Mouse (Mus musculus) cerebellum, postnatal 36 days (tissue): Measurements from ENCODE around the gene Atad2b.
A peak's percentile ranks its signal among the peaks of the same experiment; 100 is the strongest.
"Not testable (repeated sequence)": the region's sequence is repeated elsewhere in the genome, so short reads cannot be mapped to it uniquely, and the experiment has no call there.

Experiments used
- DNase-seq, 2 experiments: peaks; one replicate each; pipeline ENCODE4 v3.0.0; 2021 to 2022; ENCODE audit warnings: mixed read lengths in 2 of 2

The Atad2b gene

DNA sequence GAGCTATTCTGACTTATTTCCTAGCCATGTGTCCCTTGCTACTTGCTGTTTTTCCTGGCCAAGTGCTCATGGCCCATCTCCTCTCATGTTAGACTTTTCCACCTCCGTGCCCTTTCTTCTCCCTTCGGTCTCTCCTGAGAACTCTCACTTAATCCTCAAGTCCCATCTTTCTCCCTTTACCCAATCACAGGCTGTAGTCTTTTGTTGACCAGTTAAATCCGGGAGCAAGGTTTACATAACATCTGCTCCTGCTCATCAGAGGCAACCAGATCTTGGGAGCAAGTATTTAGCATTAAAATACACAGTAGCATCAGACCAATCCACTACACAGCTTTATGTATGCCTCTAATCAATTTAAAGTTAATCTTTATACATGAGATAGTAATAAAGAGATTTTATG, 2.7 kb upstream of the Atad2b start:
- DNase-seq, result no peak

DNA sequence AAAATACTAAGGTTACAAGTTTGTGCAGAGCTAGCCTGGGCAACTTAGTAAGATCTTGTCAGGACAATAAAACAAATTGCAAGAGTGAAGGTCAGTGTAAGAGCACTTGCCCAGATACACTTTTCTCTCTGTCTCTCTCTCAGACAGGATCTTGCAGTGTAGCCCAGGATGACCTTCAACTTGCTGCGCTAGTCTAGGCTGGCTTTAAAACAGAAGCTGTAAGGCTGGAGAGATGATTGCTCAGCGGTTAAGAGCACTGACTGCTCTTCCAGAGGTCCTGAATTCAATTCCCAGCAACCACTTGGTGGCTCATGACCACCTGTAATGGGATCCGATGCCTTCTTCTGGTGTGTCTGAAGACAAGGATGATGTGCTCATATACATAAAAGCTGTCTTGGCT, 2.2 kb upstream of the Atad2b start:
- DNase-seq, result no peak

DNA sequence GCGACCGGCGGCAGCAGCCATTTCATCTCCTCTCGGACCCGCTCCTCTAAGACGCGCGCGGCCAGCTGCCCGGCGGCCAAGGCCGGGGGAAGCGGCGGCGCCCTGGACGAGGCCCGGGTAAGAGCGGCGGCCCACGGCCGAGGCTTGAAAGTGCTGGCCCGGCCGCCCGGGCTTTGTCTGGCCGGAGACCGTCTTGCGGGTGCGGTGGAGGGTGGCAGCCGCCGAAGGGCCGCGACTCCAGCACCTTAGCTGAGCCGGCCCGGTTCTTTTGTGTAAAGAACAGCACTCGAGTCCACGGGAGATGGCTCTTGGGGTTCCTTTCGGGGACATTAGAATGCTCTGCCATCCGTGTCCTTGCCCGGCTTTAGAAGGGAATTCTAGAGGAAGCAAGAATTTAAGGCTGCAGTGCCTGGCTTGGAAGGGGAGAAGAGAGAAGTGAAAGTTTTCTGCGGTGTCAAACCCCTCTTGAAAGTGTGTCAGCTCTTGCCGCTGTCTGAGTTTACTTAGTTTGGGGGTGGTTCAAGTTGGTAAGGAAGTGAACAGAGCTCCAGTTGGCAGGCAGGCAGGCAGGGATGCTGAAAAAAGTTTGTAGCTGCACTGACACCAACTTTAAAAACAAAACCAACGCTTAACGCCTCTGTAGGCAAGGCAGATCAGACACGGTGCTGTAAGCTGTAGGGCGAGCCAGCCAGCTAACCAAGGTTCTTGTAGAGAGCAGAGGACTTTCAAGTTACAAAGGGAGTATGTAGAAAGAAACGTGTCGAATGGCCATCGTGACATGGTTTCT, 845 bp downstream of the Atad2b start:
- DNase-seq, result peak; percentile 61 to 66

DNA sequence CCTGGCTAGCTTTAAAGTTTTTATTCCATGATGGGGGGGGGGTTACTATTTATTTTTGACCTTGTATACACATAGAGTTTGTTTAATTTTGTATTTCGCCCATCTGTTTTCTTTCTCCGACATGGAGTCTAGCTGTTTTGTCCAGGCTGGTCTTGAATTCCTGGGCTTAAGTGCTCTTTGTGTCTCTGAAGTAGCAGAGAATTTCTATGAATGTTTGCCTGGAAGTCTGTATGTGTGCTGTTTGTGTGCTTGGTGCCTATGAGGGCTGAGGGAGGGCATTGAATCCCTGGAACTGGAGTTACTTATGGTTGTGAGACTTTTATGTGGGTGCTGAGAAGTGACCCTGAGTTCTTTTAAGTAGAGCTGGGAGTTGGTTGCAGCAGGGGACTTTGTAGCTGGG, 11.0 kb downstream of the Atad2b start:
- no peak for DNase-seq

DNA sequence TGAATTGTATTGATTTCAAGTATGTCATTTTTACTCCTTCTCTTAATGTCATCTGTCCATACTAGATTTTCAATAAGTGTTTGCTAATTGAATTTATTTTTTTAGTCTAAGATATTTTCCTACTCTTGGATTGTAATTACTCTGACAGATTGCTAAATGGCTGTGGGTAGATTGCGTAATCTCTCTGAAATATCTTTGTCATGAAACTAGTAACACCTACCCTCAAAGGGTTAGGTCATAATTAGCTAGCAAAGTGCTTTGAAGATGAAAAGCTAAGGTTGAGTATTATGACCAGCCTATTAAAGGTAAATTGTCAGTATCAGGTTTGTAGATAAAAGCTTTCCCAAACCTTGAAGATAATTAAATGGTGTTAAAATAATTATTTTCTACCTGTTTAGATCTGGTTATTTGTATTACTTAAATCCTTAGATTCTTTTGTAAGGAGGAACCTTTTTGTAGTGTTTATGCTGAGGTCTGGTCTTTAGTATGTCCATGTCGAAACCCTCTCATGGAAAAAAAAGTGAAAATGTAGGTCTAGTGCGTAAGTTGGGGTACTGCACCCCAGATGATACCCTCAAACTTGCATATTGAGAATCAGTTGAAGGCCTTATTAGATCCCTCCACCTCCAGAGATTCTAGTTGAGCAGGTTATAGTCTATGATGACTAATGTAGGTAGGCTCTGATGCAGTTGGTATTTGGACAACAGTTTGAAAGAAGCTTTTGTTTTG, 13.8 kb downstream of the Atad2b start:
- no peak for DNase-seq

DNA sequence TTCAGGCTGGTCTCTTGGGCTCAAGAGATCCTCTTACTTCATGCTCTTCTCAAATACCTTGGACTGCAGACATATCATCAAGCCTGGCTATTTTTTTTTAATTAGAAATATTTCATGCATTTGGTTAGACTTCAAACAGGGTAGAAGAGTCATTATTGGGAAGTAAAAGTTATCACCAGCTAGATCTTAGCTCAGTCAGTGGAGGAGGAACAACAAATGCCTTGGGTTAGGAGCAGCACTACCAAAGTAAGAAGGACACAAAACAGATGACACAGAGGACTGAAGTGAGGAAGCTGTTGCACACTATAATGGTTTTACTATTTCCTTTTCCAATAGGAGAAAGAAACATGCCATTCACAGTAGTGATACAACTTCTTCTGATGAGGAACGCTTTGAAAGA, 35.1 kb downstream of the Atad2b start:
- DNase-seq, result no peak

DNA sequence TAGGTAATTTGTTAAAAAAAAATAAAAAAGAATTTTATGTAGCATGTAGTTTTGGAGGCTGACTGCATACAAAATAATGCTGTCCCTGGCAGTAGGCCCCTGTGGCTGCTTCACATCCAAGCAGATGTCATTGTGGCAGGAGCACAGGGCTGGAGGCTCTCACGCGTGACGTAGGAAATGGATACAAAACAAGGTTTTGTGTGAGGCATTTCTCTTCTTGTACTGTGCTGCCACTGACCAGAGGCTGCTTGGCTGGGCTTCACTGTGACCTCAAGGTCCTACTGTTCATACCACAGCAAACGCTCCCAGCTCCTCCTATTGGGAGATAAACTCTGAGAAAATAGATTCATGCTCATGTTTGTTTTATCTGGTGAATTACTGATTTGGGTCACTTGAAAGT, 36.0 kb downstream of the Atad2b start:
- DNase-seq, result no peak

DNA sequence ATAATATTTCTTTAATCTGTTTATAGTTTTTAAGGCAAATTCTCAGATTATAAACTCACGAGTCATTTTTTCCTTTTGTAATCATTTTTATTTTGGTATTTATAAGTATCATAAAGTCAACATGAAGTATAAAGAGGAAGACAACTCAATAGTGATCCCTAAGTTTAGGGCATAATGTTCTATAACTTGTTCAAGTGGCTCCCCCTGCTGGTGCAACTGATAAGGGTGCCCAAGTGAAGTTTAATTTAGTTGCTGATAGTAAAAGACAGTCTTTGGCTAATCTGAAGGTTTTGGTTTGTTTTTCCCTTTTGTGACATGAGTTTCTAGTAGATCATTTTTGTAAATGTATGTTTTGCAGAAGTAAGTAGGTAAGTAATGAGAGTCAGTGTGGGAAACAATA, 55.8 kb downstream of the Atad2b start:
- peak; percentile 73 to 79 for DNase-seq

DNA sequence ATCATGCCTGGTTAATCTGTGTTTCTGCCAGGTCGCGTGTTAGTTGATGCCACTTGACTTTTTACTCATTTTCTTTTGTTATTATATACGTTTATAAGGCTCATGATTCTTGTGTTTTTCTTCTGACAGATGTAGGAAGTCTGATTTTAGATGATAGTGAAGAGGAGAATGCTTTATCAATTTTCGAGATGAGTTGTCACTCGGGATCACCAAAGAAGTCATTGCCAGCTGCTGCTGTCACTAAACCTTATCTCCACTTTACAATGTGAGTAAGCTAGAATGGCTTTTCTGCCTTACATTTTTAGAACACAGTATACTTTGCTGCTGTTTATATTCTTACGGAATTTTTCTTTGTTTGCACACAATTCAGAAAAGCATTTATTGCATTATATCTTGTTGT, 61.2 kb downstream of the Atad2b start:
- no peak for DNase-seq

DNA sequence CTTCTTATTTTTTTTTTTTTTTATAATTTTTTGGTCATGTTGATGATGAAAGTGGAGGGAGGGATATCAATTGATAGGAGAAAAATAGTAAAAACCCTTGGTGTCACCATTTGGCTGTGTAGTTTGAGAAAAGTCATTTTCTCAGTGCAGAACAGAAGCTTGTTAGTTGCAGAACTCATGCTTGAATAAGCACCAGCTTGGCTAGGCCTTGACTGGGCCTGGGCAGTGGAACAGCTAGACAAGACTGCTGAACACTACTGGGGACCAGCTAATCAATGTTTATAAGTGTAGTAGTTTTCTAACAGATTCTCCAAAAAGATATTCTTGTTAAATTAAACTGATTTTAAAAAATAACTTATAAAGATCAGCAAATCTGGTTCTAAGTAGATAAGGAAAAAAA, 79.8 kb downstream of the Atad2b start:
- no peak for DNase-seq

DNA sequence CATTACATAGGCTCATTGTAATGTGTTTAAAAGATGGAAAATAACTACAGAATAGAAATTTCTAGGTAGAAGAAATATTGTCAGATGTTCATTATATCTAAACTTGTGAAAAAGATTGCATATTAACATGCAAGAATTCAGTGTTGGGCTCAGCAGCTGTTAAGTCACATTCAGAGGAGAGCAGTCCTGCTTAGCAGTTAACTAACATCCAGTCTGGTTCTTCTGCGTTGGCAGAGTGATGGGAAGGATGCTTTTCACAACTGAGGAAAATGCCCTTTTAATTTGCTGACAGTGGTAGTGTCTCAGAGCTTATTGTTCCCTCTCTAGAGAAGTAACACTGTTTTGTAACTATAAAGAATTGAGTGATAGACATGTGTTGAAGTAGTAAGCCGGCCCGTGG, 88.2 kb downstream of the Atad2b start:
- DNase-seq, result no peak

DNA sequence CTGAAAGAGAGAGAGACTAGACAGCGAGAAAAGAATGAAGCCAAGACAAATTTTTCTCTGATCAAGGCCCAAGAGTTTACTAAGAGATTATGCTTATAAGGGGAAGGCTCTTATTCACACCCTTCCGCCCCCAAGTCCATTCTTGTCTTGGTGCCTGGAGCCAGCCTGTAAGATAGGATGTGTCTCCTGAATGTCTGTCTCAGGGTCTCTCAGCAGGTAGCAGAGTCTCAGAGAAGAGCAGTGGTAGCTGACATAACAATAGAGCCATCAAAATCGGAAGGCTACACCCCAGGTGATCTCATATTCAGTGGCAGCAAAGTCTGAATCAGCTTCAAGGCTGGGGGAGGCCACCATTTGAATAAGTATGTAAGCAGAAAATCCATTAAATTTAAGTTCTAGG, 88.6 kb downstream of the Atad2b start:
- DNase-seq, result not testable (repeated sequence)

DNA sequence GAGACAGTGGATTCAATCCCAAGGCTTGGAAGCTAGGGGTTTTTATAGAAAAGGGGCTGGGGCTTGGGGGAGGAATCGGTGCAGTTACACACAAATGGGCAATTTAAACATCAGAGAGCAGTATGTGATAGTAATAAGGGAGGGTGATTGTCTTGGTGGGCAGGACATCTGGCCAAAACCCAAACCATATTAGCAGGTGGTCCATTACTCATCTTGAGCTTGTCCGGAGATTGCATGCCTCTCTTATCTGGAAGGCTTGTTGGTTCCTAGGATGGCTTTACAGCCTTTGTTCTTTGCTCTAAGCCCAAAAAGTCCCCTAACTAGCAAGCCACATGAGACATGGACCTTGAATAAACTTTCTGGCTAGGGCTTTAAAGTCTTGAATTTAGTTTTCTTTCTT, 91.5 kb downstream of the Atad2b start:
- not testable (repeated sequence) for DNase-seq

DNA sequence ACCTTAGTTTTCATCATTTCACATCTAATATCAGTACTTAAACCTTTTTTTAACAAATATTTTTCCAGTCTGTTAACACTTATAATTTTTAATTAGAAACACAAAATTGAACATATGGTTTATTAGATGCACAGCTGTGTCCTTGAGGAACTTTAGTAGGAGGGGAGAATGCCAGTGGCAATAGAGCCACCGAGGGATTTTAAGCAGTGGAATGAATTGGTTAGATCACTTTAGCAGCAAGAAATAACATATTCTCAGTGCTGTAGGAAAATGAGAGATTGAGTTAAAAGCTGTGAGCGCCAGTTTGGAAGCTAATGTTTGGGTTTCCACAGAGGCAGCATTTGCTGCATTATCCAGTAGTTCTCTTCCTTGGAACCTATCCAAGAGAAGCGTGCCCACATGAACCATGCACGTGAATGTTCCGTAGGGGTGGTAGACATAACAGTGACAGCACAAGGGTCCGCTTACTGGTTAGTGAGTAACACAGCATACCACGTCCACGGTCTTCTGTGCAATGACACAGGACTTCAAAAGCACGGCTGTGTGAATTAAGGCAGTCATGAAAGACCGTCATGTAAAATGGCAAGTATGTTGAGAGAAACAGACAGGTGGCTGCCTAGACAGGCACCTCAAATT, 108.2 kb downstream of the Atad2b start:
- DNase-seq, result no peak

DNA sequence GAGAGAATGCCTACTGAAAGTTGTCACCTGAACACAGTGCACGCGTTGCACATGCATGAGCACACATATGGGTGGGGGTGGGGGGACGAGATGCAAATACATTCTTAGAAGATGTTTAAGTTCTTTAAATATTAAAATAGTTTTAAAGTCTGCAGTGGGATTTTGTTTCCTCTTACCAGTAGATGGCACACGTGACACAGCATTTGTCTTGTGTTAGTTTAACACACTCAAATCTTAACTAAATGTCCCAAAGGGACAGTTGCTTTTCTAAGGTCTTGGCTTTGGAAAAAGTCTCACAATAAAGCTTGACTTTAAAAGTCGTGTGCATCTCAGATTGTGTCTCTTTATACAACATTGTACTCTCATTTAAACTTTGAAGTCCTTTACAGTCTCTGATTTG, 111.9 kb downstream of the Atad2b start:
- DNase-seq, result no peak

DNA sequence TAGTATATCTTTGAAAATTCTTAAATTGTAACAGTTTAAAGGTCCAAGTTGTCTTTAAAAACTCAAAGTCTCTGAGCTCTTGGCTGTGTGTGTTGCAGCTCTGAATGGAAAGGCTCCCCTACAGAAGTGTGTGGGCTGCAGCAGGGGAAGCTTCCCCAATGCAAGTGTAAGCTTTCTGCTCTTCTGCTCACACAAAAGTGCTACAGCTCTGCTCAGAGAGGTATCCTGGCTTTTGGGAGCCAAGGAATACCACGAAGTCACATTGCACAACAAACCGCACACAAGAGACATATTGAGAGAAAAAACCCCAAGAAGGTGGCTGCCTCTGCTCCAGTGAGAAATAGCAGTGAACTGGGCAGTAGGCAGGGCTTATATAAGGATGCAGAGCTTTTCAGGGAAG, 120.9 kb downstream of the Atad2b start:
- no peak for DNase-seq

DNA sequence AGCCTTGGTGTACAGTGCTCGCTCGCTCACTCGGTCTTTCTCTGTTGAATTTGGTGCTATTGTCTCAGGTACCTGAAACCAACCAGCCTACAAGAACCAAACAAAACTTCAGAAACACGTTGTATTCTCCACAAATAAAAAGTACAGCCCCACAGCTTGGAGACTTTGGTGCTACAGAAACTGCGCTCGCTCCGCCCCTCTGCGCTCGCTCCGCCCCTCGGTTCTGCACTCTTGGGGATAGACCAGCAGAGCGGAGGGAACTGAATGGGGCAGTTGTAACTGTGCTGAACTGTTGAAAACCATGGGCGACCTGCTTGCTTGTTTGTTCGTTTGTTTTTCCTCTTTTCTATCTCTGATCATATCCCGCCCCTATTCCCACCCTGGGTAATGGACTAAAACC, 127.0 kb downstream of the Atad2b start:
- DNase-seq, result no peak

DNA sequence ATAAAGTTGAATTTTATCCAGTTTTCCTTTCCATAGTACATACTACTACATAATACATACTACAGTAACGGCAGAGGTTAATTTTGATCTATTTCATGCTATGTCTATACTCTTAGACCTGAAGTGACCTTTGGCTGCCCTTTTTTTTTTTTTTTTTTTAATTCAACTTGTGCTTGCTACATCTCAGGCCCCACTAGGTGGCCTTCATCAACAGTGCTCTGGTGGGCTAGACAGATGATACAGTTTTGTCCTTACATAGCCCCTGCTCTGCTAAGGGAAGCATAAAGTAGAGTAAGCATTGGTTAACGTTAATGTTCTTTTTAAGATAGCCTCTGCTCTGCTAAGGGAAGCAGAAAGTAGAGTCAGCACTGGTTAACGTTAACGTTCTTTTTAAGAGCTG, 131.0 kb downstream of the Atad2b start:
- no peak for DNase-seq

DNA sequence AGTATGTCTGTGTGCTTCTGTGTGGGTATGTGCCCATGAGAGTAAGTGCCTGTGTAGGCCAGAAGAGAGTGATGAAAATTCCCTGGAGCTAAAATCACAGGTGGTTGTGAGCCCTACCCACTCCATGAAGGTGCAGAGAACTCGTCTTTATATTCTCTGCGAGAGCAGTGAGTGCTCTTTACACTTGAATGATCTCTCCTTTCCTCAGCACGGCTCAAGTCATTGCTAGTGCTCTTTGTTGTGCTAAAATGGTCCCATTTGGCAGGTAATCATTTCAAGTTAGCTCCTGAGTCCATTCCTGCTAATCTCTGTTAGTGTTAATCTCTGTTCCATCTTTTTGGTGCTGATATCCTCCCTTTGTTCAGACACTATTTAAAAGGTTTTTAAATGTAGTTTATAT, 150.4 kb downstream of the Atad2b start:
- no peak for DNase-seq

DNA sequence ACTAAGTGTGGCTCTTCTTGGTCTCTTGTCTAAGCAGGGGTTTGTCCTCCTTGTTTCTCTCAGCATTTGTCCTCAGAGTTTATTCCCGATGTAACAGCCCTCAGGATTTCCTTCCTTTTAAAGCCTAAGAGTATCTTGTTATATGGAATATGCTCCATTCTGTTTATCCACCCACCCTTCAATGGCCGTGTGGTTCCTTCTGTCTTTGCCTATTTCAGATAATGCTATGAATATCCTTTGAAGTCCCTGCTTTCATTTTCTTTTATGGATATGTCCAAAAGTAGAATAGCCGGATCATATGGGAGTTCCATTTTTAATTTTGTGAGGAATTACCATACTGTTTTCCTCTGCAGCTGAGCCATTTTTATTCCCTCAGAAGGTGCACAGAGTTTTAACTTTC, 153.0 kb downstream of the Atad2b start:
- no peak for DNase-seq

DNA sequence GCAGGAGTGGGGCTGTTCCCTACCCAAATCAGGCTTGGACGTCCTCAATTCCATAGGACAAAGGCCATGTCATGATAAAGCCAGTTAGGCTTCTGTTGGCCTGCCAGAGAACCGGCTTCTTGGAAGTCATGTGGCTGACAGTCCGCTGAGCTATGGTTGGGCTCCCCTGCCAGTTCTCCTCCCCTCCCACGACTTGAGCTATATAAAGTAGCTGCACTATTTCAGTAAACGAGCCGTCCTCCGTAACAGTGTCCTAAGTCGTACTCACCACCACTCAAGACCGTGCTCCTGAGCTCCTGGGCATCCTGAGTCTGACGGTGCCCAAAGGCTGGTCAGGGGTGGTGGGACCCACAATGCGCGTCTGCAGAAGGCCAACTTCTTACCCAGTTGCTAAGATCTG, 156.0 kb downstream of the Atad2b start:
- no peak for DNase-seq

DNA sequence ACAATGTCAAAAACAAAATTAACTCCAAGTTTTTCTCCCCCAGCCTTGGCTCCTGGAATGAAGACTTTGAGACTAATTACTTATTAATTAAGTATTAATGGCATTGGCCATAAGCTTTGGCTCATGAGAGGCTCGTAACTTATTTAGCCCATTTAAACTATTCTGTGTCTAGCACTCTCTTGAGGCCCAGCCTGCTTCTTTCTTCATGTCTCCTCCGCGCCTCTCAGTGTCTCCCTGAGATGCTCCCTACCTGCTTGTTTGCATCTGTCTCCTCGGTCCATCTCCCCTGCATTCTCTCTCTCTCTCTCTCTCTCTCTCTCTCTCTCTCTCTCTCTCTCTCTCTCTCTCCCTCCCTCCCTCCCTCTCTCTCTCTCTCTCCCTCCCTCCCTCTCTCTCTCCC, 164.3 kb downstream of the Atad2b start:
- no peak for DNase-seq

DNA sequence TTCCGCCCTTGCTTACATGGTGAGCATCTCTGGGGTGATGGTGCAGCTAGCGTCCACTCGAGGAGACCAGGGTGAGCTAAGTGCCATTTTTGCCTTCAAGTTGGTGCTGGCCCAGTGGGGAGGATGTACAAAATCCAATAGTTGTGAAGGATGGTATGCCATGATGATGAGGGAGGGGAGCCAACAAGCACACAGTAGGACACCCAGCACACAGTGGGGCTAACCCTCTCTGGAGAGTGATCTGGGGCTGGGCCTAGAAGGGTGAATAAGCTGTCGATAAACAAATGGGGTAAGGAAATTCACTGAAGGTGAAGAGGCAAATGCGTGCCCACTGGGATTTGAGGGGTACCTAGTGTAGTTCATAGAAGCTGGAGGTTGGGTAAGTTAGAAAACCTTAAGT, 167.6 kb downstream of the Atad2b start:
- DNase-seq, result no peak
